Mouse (Mus musculus): ENCODE data around the gene 4930452B06Rik.

Gene 4930452B06Rik

DNA sequence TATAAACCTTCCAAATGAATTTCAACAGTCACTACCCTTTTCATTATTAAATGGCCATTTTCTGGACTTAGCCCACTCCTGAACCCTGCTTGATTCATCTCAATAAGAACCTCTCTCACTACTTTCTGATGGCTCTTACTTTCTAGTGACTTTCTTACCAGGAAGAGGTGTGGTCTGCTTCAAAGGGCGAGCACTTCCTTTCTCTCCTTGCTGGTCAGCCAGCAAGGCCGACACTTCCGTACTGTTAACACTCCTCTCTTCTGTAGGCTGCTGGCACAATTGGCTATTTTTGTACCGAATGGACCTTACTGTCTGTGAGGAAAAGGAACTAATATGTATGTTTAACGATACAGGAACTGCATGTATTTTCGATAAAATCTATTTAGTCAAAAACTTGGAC is 148.4 kb downstream of the 4930452B06Rik start:
- DNase-seq, result no peak

DNA sequence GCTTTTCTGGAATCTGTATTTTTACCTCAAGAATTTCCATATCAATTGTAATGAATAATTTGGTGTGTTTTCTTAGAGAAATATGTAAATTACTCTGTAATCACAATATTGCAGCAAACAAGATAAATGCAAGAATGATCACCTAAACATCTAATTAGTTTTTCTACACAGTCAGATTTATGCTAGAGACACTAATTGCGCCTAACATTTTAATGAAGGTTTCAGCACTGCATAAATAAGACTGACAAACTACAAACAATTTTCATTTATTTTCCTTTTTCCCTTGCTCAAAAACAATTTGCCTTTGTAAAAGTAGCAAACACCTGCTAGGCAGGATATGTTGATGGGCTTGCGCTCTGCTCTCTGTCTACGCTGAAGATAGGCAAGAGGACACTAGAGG is 152.0 kb downstream of the 4930452B06Rik start:
- no peak for DNase-seq

DNA sequence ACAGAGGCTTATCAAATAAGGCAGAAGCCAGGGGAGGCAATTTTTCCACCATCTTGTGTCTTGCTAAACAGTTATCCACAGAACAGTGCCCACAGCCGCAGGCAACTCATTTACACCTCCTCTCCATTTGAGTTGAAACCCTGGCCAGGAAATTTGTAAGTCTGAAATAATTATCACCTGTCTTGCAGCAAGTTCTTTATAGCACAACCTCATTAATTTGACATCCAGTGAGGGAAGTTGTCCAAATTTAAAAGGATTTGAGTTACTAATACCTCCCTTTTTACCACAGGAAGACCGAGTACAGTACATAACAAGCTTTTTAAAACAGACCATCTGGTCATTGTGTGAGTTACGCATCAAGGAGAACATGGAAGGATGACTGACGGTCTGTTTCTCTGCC is 154.8 kb downstream of the 4930452B06Rik start:
- no peak for DNase-seq

DNA sequence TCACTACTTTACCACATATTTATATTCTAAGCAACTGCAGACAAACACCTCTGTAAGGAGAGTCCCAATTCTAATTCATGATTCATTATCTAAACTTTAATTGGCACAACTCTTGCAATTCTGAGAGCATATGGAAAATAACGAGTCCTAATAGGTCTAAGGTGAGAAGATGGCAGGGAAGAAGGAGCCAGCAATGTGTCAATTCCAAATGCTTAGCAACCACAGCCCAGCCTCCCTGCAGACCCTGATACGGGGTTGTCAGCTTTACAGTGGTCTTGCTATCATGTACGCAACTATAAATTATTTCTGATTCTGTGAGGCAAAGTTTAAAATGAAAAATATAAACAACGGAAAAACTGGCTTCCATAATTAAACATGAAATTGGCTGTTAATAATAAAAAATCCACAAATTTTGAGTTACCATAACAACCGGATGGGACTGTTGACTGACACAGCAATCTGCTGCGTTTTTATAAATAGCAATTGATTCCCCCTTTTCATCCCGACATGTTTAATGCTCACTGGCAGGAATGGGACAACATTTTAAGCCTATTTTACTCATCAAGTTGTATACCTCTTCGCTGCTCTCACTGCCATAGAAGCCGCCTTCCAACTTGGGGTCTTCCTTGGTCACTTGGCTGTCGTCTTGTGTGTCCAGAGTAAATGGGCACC is 155.6 kb downstream of the 4930452B06Rik start:
- DNase-seq, result no peak

DNA sequence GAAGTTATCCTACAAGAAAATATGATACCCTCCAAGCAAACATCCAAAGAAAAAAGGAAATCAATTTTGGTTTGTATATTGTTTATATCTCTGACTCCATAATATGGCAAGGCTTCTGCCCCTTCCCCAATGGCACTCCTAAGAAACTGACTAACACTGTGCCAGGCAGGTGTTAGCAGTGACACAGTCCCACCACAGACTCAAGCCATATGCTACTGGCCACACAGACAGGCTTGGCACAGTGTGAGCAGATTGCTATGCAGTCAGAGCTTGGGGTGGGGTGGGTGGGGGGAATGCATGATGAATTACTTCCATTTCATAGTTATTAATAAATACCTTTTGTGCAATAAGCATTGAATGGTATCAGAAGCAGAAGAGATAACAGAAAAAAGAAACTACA is 157.4 kb downstream of the 4930452B06Rik start:
- no peak for DNase-seq

DNA sequence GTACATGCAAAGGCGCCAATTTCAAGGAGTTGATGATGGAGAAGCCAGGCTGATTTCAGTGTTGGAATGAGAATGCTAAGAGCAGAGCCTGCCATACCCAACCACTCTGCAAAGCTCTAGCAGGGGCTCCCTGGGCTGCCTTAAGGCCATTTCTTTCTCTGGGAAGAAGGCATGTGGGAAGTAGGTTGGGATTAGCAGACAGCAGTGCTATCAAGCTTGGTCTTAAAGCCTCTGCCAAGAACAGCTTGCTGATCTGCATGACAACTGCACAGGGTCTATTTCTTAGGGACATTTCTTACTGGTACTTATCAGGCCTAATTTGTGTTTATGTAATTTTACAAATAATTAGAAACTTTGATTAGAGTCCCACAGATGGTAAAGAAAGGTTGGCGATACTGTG is 161.8 kb downstream of the 4930452B06Rik start:
- DNase-seq, result no peak

DNA sequence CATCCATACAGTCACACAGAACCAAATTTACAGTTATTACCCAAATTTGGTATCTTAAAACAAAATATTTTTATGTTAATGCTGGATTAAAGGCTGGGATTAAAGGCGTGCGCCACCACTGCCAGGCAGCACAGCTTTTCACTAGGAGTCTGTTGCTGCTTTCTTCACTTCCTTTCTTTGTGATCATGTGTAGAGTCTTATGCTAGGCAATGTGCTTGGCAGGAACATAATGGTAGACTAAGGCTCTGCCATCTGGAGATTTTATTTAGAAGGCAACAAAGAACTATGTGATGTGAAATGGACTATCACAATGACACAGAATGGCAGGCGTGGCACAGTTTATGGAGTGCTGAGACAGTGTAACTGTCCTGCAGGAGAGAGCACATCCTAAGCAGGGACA is 162.7 kb downstream of the 4930452B06Rik start:
- no peak for DNase-seq

DNA sequence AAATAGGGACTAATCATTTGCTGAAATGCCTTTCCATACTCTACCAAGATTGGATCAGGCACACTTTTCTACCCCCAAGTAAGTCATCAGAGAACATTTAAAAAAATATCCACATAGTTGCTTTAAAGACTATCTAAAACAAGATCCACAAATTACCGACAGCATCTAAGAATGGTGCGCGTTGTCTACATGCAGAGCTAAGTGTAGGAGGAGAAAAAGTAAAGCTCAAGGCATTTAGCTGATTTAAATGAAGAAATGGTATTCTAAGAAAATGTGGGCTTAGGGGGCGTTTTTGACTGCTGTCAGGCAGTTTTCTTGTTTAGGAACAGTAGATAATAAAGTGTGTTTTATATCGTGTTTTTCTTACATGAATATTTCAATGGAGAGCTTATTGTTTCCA is 163.5 kb downstream of the 4930452B06Rik start:
- DNase-seq, result no peak

DNA sequence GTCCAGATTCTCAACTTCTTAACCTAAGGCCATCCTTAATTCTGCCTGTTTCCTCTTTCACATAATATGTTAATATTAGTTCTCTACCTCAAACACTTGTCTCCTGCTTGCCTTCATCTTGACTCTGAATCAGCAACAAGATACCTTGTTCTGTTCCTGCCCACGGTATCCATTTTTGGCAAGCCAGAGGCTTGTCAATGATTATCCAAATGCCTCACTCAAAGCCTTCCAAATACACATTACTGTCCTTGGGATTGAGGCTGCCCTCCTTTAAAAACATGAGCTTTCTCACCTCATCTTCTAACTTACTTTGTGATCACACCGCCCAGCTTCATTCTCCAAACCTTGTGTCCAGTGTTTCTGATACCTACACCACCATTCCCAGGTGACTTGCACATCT is 170.3 kb downstream of the 4930452B06Rik start:
- DNase-seq, result no peak

DNA sequence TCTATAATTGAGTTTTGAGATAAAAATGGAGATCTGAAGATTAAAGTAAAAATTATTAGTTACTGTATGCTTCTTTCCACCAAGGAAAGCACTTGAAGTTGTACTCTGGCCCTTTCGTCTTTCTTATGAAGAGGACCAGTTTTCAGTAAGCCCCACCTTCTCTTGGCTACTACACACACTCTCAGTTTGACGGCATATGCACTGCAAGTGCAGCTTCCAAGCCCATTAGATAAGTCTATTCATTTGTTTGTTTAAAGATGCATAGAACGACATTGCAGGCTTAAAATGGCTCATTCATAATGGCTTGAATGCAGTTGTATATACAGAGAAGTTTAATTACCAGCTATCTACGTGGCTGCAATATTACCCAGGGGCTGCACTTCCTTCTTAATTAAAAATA is 171.1 kb downstream of the 4930452B06Rik start:
- DNase-seq, result no peak

DNA sequence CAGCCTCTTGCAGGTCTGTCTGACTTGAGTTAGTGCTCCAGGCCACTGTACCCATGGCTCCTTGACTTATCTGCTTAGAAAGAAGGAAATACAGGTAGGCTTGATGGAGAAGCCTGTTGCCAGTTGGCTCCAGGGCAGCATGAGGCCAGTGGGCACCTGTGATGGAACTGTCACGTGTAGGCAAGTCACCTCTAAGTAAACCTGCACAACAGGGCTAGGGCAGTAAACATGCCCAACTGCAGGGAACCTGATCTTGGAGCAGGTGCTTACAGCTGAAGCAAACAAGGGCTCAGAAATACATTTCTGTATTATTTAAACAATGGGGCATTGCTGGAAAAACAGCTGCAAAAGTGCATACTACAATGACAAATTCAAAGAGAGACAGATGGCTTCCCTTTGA is 171.8 kb downstream of the 4930452B06Rik start:
- no peak for DNase-seq

DNA sequence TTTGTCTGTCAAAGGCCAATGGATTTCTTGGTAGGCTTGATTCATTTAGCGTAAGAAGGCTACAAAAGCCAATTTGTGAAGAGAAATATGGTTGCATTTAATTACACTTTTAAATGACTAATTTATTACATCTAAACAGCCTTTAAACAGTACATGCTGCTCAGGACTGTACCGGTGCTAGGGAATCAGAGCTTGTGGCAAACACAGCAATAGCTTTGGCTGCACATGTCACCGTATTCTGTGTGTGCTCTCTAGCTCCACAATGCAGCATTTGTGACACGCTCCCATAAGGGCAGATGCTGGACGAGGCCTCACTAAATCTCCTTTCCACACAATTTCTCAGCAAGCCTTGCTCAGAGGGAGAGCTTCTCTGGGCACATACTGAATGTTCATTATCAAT is 187.9 kb downstream of the 4930452B06Rik start:
- DNase-seq, result no peak

DNA sequence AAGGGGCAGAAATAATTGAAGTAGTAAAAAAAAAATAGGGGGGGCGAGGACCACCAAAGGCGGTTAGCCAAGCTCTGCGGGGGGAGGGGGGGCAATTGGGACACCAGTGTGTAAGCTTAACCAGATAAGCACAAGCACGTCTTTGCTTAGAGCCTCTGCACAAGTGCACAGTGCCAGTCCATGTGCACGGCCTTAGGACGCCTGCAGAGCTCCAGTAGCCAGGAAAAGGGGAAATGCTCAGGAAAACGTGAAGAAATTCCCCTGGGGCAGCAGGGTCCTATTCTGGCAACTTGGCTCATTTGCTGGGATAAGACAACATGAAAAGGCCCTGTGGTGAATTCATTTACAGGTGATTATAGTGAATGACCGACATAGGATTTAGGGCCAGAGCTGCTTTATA is 188.7 kb downstream of the 4930452B06Rik start:
- no peak for DNase-seq

DNA sequence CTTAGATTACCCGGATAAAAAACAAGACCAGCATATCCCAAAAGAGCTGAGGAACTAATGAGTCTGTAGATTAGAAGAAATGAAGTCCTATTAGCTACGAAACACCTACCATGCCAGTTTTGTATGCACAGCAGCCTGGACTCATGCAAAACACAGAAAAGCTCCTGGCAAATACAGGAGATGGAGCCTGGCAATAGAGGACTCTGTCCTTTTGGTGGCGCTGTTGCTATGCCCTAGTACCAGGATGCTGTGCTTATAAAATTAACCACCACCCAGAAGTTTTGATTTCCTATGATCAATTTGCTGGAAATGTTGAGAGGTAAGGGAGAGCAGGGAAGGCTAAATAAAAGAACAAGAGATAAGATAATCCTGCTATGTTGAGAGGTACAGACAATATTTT is 189.4 kb downstream of the 4930452B06Rik start:
- no peak for DNase-seq

DNA sequence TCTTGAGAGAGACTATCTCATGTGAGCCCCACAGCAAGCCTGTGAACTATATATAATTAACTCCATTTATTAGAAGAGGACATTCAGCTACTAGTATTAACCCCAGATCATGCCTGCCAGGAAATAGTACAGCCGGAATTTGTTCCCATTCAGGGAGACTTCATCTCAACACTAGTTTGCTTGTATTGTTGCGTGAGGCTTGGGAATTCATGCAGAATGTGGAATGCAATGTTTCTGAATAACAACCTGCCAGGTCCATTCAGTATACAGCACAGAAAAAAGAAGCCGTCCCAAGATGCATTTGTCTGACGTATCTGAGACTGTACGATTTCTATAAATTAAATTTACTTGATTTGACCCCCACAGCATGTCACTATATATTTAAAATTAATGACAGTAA is 190.2 kb downstream of the 4930452B06Rik start:
- no peak for DNase-seq

DNA sequence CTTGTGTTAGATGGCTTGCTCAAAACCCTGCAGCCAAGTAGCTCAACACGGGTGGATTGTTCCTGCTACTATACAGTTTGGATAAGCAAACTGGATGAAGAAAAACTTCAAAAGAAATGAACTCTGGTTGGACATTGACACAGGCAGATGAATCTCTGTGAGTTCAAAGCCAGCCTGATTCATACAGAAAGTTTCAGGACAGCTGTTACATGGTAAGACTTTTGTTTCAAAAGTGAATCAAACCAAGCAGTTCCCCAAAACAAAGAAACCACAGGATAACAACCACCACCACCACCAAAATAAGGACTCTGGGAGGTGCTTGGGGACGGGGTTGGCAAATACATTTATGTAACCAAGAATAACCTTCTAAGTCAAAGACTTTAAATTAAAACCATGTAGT is 193.2 kb downstream of the 4930452B06Rik start:
- DNase-seq, result no peak

DNA sequence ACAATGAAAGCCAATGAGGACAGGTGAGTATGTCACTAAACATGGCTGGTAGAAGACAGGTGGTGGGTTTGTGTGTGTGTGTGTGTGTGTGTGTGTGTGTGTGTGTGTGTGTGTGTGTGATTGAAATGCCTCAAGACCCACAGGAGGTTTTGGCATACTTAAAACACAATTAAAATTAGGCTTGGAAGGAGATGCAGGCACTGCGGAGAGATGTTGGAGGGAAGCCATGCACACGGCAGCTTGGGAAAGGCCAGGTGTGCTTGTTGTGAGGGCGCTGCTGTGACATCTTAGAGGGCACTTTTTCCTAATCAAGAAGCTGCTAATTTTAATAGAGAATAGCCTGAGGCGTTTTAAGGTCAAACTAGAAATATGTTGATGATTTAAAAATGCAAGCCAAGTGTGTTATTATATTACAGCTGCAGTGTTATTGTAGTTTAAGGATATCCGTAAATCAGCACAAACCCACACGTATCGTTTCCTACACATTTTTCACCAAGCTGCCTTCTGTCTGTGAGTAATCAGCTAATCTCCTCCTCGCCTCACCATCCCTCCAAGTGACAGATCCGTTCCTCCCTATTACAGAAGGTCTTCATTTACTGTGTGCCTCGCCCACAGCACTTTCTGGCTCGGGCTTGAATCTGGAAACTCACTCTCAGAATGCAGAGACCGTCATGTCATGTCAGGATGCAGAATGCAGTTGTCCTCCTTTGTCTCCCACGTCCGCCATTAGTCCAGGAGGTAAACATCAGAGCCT is 201.5 kb downstream of the 4930452B06Rik start:
- DNase-seq, result peak in 1 of 2 experiments; percentile 10

DNA sequence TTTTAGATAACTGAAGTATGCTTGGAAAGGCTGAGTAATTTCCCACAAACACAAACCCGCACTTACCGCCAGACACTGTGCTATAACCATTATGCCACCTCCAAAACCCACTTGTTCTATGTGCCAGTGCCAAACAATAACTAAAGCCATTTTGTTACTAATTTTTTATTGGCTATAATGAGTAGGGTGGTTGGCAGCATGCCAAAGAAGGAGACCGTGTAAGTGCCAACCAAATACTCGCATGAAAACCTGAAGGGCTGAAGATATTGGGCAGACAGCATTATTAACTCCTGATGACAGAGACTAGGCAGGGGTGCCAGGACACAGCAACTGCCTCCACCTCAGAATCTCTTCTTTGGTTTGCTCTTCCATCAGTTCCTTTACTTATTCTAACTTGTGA is 203.1 kb downstream of the 4930452B06Rik start:
- no peak for DNase-seq

DNA sequence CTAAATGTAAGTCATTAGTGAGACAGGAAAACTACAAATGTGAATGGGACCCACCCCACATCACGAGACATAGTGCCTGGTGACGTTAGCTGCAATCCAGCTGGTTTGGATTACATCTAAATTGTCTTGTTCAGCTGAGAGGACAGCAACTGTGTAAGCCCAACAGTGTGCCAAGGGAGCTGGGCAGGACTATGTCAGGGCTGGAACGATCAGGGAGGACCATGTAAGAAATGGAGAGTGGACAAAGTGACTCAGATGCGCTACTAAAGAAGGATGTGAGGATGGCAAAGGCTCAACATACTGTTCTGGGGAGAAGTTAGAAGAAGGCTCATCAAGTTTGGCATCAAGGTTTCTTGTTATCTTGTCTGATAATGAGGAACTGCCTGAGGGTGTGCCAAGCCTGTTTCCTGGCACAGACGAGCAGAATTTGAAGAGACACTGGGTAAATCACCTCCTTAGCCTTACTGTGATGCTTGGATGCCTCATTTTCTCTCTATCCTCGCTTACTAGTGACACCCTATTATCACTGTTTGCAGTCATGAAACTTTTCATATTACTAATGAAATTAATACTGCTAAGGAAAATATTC is 203.6 kb downstream of the 4930452B06Rik start:
- no peak for DNase-seq

DNA sequence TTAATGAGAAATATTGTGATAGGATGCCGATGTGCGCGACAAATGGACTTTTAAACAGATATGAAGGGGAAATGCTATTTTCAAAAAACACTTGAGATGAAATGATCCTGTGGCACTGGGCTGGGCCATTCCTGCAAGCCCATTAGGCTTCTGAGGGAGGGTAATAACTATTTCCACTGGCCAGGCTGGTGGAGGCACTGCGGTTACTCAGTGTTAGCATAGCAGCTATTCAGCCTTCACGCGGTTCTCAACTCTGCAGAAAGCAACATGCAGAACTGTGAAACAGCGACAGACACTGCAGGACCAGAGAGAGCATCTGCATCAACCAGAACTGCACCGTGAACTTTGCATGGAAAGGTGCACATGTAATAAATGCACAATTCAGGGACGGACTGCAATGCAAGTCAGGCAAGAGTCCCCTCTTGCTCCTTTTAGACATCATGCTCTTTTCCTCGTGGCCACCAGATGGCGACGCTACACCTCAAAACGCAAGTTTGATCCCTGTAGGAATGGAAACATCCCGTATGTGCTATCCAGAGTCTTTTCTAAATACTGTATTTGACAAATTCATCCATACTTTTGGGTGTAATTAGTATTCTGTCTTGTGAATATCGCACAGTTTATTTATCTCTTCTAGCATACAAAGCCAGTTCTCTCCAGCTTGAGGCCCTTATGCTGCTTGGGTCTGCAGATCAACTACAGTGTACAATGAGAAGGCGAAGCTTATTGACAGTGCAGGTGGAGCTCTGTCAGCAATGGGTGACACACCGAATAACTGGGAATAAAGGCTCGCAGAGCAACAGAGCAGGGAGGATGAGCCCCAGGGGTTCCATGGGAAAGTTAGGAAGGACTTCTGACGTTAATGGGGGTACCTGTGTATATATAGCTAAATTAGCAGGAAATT is 205.6 kb downstream of the 4930452B06Rik start:
- DNase-seq, result peak; percentile 49

DNA sequence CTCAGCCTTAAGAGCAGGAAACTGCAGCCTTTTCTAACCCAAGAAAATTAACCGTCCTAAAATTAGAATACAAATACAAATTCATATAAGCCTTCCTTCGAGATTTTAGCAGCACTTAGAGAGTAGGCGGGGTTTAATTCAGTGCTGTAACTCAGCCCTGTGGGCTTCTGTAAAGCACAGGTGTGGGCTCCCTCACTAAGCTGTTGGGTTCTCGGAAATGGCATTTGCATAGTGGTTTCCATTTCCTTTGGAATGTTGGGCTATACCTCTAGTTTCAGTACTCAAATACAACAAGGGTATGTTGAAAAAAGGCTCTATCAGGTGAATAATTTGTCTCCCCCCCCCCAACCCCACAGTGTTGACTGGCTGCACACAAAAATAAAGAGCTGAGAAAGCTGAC is 206.3 kb downstream of the 4930452B06Rik start:
- no peak for DNase-seq

DNA sequence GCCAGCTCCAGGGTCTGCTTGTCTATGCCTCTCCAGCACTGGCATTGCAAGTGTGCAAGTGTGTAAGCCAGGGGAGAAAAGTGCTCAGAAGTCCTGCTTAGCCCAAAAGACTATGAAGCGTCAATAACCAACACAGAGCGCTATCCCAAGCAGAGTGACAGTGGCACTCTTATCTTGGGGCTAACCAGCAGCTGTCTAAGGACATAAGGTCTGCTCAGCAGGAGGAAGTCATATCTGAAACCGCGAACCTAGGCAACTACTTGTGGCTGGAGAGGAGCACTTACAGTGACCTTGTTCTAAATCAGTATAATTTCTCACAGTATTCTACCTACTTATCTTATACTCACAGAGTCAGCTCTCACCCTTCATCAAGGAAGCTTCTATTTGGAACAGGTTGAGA is 214.9 kb downstream of the 4930452B06Rik start:
- no peak for DNase-seq

DNA sequence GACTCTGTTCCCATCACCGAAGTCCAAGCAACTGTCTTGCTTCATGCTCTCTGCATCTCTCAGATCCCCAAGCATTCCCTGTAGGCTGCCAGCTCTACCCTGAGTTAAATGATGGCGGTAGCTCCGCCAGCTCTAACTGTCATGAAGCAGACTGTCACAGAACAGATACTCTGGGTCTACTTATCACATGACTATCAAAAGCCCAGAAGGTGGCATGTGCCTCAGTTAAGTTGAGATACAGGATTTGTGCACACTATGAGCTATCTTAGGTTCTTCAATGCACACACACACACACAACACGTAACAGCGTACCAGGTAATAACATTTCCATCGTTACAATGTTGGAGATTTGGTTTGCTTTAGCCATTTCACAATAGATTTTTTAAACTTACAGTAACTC is 215.7 kb downstream of the 4930452B06Rik start:
- no peak for DNase-seq

Data from cerebellum, postnatal 36 days (tissue).